Mouse (Mus musculus): Measurements from ENCODE around the gene Dzip1.

The Dzip1 gene

GRCm38 (mm10) chr14:118890101-118890500, 35.2 kb downstream of the Dzip1 start:
- ChIA-PET CTCF (interaction anchor here in 3 of 4 experiments (0.6 to 1.5 kb wide), 3 partner anchors 10 to 1366 kb away, joined by 3 to 8 read pairs (median 4); no protein-coding TSS in a partner anchor), POLR2A (interaction anchor here in 1 of 4 experiments (1.4 kb wide), 1 partner anchor 35 kb away, joined by 4 read pairs; the partner anchor contains the start of gene Dzip1)

- POLR2A ChIA-PET = interaction anchor here in 1 of 4 experiments (0.7 kb wide), 1 partner anchor 224 kb away, joined by 3 read pairs; no protein-coding TSS in a partner anchor
- CTCF ChIA-PET = interaction anchor here in 1 of 4 experiments (0.8 kb wide), 1 partner anchor 16 kb away, joined by 3 read pairs; no protein-coding TSS in a partner anchor
Measured at GRCm38 (mm10) chr14:118884250-118884556, 41.1 kb downstream of the Dzip1 start.

GRCm38 (mm10) chr14:118883344-118884249, 41.7 kb downstream of the Dzip1 start:
- CTCF ChIA-PET = interaction anchor here in 2 of 4 experiments (0.6 to 0.8 kb wide), 2 partner anchors 17 to 386 kb away, joined by 3 read pairs; no protein-coding TSS in a partner anchor

GRCm38 (mm10) chr14:118880696-118881095, 44.6 kb downstream of the Dzip1 start:
- ChIA-PET POLR2A (no interaction called here), CTCF (no interaction called here)

More at GRCm38 (mm10) chr14:118883344-118884249, 41.7 kb downstream of the Dzip1 start:
- POLR2A ChIA-PET = no interaction called here

GRCm38 (mm10) chr14:118878346-118878910, 46.8 kb downstream of the Dzip1 start:
- CTCF ChIA-PET = interaction anchor here in 1 of 4 experiments (0.7 kb wide), 1 partner anchor 135 kb away, joined by 5 read pairs; no protein-coding TSS in a partner anchor

GRCm38 (mm10) chr14:118874786-118875415, 50.4 kb downstream of the Dzip1 start:
- ChIA-PET POLR2A (interaction anchor here in 2 of 4 experiments (0.6 to 1.5 kb wide), 4 partner anchors 12 to 63 kb away, joined by 3 to 4 read pairs (median 4); partner anchors contain the start of gene Dnajc3 (in 1 of the 2)), CTCF (interaction anchor here in 1 of 4 experiments (0.5 kb wide), 1 partner anchor 1043 kb away, joined by 5 read pairs; no protein-coding TSS in a partner anchor)

More at GRCm38 (mm10) chr14:118878346-118878910, 46.8 kb downstream of the Dzip1 start:
- POLR2A ChIA-PET = interaction anchor here in 3 of 4 experiments (1.1 to 1.5 kb wide), 4 partner anchors 9 to 22 kb away, joined by 3 to 6 read pairs (median 3); no protein-coding TSS in a partner anchor

GRCm38 (mm10) chr14:118874126-118874525, 51.1 kb downstream of the Dzip1 start:
- POLR2A ChIA-PET = interaction anchor here in 1 of 4 experiments (1.4 kb wide), 1 partner anchor 13 kb away, joined by 3 read pairs; no protein-coding TSS in a partner anchor
- CTCF ChIA-PET = no interaction called here

- ChIA-PET POLR2A (interaction anchor here in 3 of 4 experiments (0.6 to 1.5 kb wide), 5 partner anchors 9 to 188 kb away, joined by 3 to 5 read pairs (median 3); no protein-coding TSS in a partner anchor), CTCF (no interaction called here)
Measured at GRCm38 (mm10) chr14:118869712-118870111, 55.5 kb downstream of the Dzip1 start.

- ChIA-PET POLR2A (interaction anchor here in 1 of 4 experiments (0.6 kb wide), 1 partner anchor 148 kb away, joined by 4 read pairs; no protein-coding TSS in a partner anchor), CTCF (no interaction called here)
Measured at GRCm38 (mm10) chr14:118868102-118868724, 57.0 kb downstream of the Dzip1 start.

GRCm38 (mm10) chr14:118867366-118867765, 57.9 kb downstream of the Dzip1 start:
- CTCF ChIA-PET = no interaction called here
- POLR2A ChIA-PET = interaction anchor here in 1 of 4 experiments (0.6 to 1.9 kb wide), 2 partner anchors 11 to 147 kb away, joined by 4 to 7 read pairs; no protein-coding TSS in a partner anchor

GRCm38 (mm10) chr14:118866014-118866811, 59.0 kb downstream of the Dzip1 start:
- CTCF ChIA-PET = interaction anchor here in 1 of 4 experiments (1.0 kb wide), 1 partner anchor 46 kb away, joined by 3 read pairs; no protein-coding TSS in a partner anchor
- POLR2A ChIA-PET = interaction anchor here in 1 of 4 experiments (1.0 to 1.9 kb wide), 2 partner anchors 10 to 18 kb away, joined by 3 to 7 read pairs; no protein-coding TSS in a partner anchor

- ChIA-PET POLR2A (interaction anchor here in 2 of 4 experiments (0.6 to 1.0 kb wide), 2 partner anchors 14 to 68 kb away, joined by 3 to 4 read pairs; no protein-coding TSS in a partner anchor), CTCF (no interaction called here)
Measured at GRCm38 (mm10) chr14:118864905-118865304, 60.4 kb downstream of the Dzip1 start.

GRCm38 (mm10) chr14:118862253-118862652, 63.0 kb downstream of the Dzip1 start:
- ChIA-PET POLR2A (interaction anchor here in 1 of 4 experiments (0.5 to 1.5 kb wide), 5 partner anchors 9 to 155 kb away, joined by 3 to 6 read pairs (median 4); no protein-coding TSS in a partner anchor), CTCF (no interaction called here)

GRCm38 (mm10) chr14:118858318-118858717, 66.9 kb downstream of the Dzip1 start:
- ChIA-PET CTCF (interaction anchor here in 1 of 4 experiments (0.6 kb wide), 1 partner anchor 37 kb away, joined by 4 read pairs; no protein-coding TSS in a partner anchor), POLR2A (interaction anchor here in 1 of 4 experiments (1.2 kb wide), 1 partner anchor 74 kb away, joined by 4 read pairs; no protein-coding TSS in a partner anchor)

GRCm38 (mm10) chr14:118856563-118856962, 68.7 kb downstream of the Dzip1 start:
- POLR2A ChIA-PET = interaction anchor here in 1 of 4 experiments (1.1 to 1.9 kb wide), 2 partner anchors 10 to 22 kb away, joined by 3 to 7 read pairs; no protein-coding TSS in a partner anchor
- CTCF ChIA-PET = interaction anchor here in 2 of 4 experiments (0.9 to 1.1 kb wide), 2 partner anchors 37 to 44 kb away, joined by 3 to 4 read pairs; no protein-coding TSS in a partner anchor

GRCm38 (mm10) chr14:118855141-118855800, 70.0 kb downstream of the Dzip1 start:
- POLR2A ChIA-PET = interaction anchor here in 1 of 4 experiments (0.6 to 1.9 kb wide), 3 partner anchors 11 to 46 kb away, joined by 3 to 7 read pairs (median 5); no protein-coding TSS in a partner anchor

More at GRCm38 (mm10) chr14:118855141-118855800, 70.0 kb downstream of the Dzip1 start:
- CTCF ChIA-PET = interaction anchor here in 1 of 4 experiments (1.1 kb wide), 1 partner anchor 64 kb away, joined by 3 read pairs; no protein-coding TSS in a partner anchor
